Mouse (Mus musculus): ENCODE measurements around the gene Wdr90. TPM values are rescaled to one million over a fixed set of nuclear protein-coding genes. Genes with fewer than 3 reads are reported as not detected.
A peak's percentile ranks its signal among the peaks of the same experiment; 100 is the strongest.

The Wdr90 gene
- total RNA-seq, 1 experiment from 2014 or later: 23.2 TPM

GRCm38 (mm10) chr17:25806507-25806906, 54.8 kb downstream of the Wdr90 start:
- peak; percentile 67 for DNase-seq

GRCm38 (mm10) chr17:25802825-25803517, 58.3 kb downstream of the Wdr90 start:
- DNase-seq: peak; percentile 92

GRCm38 (mm10) chr17:25801029-25801428, 60.3 kb downstream of the Wdr90 start:
- peak; percentile 76 for DNase-seq

- DNase-seq: peak; percentile 95
These were observed 64.3 kb downstream of the Wdr90 start, which contains the start of gene Metrn for GRCm38 (mm10) chr17:25796951-25797369. TSS of gene Metrn (minus strand) at chr17:25797136.

- DNase-seq: peak; percentile 51
These were observed 65.0 kb downstream of the Wdr90 start for GRCm38 (mm10) chr17:25796211-25796771.

GRCm38 (mm10) chr17:25795609-25796092, 65.7 kb downstream of the Wdr90 start, which contains the start of gene AC134908.4:
TSS of gene AC134908.4 (minus strand) at chr17:25795659.
- DNase-seq: peak; percentile 70

- DNase-seq: no peak
These were observed 66.3 kb downstream of the Wdr90 start for GRCm38 (mm10) chr17:25794998-25795397.

Small RNAs within 50 kb of the gene (microRNA-seq; reads per million reads assigned to microRNA genes)
- gene Mir3082: 2.1 to 2.3 reads per million in 2 experiments

Other genes starting within 250 kb of the Wdr90 start
- not detected in 2 replicates for gene Gng13, start 144.3 kb downstream of the Wdr90 start, total RNA-seq (2021)
- gene Chtf18, start 134.1 kb downstream of the Wdr90 start, total RNA-seq (2021): 4.4 and 5.0 TPM in 2 replicates
- gene Rpusd1, start 133.8 kb downstream of the Wdr90 start, total RNA-seq (2021): 9.9 and 10.7 TPM in 2 replicates
- gene Mslnl, start 125.5 kb downstream of the Wdr90 start, total RNA-seq (2021): not detected in 2 replicates
- gene Msln, start 107.1 kb downstream of the Wdr90 start, total RNA-seq (2021): 13.0 and 14.3 TPM in 2 replicates
- 30.6 and 35.3 TPM in 2 replicates for gene Narfl, start 87.7 kb downstream of the Wdr90 start, total RNA-seq (2021)
- gene Haghl, start 75.8 kb downstream of the Wdr90 start, total RNA-seq (2021): 21.8 and 27.2 TPM in 2 replicates
- not detected in 2 replicates for gene Ccdc78, start 74.9 kb downstream of the Wdr90 start, total RNA-seq (2021)
- 55.4 and 60.2 TPM in 2 replicates for gene Fam173a, start 68.6 kb downstream of the Wdr90 start, total RNA-seq (2021)
- gene AC134908.4, start 65.8 kb downstream of the Wdr90 start, total RNA-seq (2021): not detected in 2 replicates
- gene Metrn, start 64.4 kb downstream of the Wdr90 start, total RNA-seq (2021): 24.7 and 27.3 TPM in 2 replicates
- 18.8 and 24.9 TPM in 2 replicates for gene Fbxl16, start 52.4 kb downstream of the Wdr90 start, total RNA-seq (2021)
- gene Wdr24, start 37.9 kb downstream of the Wdr90 start, total RNA-seq (2021): 17.4 and 19.5 TPM in 2 replicates
- 68.2 and 71.0 TPM in 2 replicates for gene Jmjd8, start 32.6 kb downstream of the Wdr90 start, total RNA-seq (2021)
- 149 and 160 TPM in 2 replicates for gene Stub1, start 28.1 kb downstream of the Wdr90 start, total RNA-seq (2021)
- 12.9 and 14.9 TPM in 2 replicates for gene Rhbdl1, start 24.2 kb downstream of the Wdr90 start, total RNA-seq (2021)
- 10.9 and 11.8 TPM in 2 replicates for gene Gm20683, start 19.7 kb downstream of the Wdr90 start, total RNA-seq (2021)
- 95.9 and 108 TPM in 2 replicates for gene Rhot2, start 16.6 kb downstream of the Wdr90 start, total RNA-seq (2021)
- gene Mcrip2, start 7.3 kb upstream of the Wdr90 start, total RNA-seq (2021): 336 and 337 TPM in 2 replicates
- 72.1 and 88.0 TPM in 2 replicates for gene Mettl26, start 13.6 kb upstream of the Wdr90 start, total RNA-seq (2021)
- 1.2 and 1.5 TPM in 2 replicates for gene Wfikkn1, start 19.4 kb upstream of the Wdr90 start, total RNA-seq (2021)
- 19.8 and 20.9 TPM in 2 replicates for gene Rab40c, start 58.2 kb upstream of the Wdr90 start, total RNA-seq (2021)
- 112 and 122 TPM in 2 replicates for gene Pigq, start 83.4 kb upstream of the Wdr90 start, total RNA-seq (2021)
- 0.15 TPM in 1 of 2 replicates, not detected in the other for gene Nhlrc4, start 83.5 kb upstream of the Wdr90 start, total RNA-seq (2021)
- not detected in 2 replicates for gene A930017K11Rik, start 91.1 kb upstream of the Wdr90 start, total RNA-seq (2021)
- 18.8 and 23.8 TPM in 2 replicates for gene Capn15, start 124.3 kb upstream of the Wdr90 start, total RNA-seq (2021)
- gene Rab11fip3, start 208.1 kb upstream of the Wdr90 start, total RNA-seq (2021): 18.6 and 19.0 TPM in 2 replicates
- 34.2 and 42.3 TPM in 2 replicates for gene Decr2, start 228.8 kb upstream of the Wdr90 start, total RNA-seq (2021)
- gene Nme4, start 234.1 kb upstream of the Wdr90 start, total RNA-seq (2021): 2.6 and 2.7 TPM in 2 replicates